Mouse (Mus musculus) urinary bladder, postnatal 25 days (tissue): ENCODE measurements around the gene 4931409K22Rik.

Source experiments
- DNase-seq: peaks from one replicate; pipeline ENCODE4 v3.0.0; 2022; ENCODE audit warnings: low spot score

4931409K22Rik gene

GRCm38 (mm10) chr5:24497526-24497925, 59.1 kb downstream of the 4931409K22Rik start:
- no peak for DNase-seq

- no peak for DNase-seq
Measured at GRCm38 (mm10) chr5:24496756-24497155, 59.9 kb downstream of the 4931409K22Rik start.

GRCm38 (mm10) chr5:24495019-24495418, 61.6 kb downstream of the 4931409K22Rik start:
- no peak for DNase-seq
